Mouse (Mus musculus) CD4-positive, CD25-positive, alpha-beta regulatory T cell, adult 4 months (primary cell): Measurements from ENCODE around the gene Mymx. TPM values are rescaled to one million over a fixed set of nuclear protein-coding genes. Genes with fewer than 3 reads are reported as not detected.
A peak's percentile ranks its signal among the peaks of the same experiment; 100 is the strongest.
"Not testable (repeated sequence)": the region's sequence is repeated elsewhere in the genome, so short reads cannot be mapped to it uniquely, and the experiment has no call there.

Source experiments
- ATAC-seq: one replicate; pipeline ENCODE4 v1.8.0; 2017
- polyA plus RNA-seq, 2 experiments: library from polyadenylated mRNA; unstranded; fragments of 100-300 nt; shearing (Covaris generic); gene quantifications; one replicate each; pipeline ENCODE4 v1.2.1; 2017

The Mymx gene
- not detected for polyA plus RNA-seq

GRCm38 (mm10) chr17:45601877-45602304 is at the start of gene Mymx:
Gene Mymx, minus strand, starts transcription at chr17:45602102.
- no peak for ATAC-seq

DNA sequence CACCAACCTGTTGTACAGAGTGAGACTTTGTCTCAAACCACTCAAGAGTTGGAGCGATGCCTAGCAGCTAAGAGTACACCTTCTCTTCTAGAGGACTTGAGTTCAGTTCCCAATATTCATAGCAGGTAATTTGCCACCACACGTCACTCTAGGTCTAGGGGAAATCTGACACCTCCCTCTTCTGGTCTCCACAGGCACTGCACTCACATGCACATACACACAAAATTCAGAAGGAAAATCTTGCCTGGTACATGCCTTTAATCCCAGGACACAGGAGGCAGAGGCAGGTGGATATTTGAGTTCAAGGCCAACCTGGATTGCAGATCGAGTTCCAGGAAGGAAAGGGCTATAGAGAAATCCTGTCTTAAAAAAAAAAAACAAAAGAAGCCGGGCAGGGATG is 42.3 kb upstream of the Mymx start:
- ATAC-seq = no peak

DNA sequence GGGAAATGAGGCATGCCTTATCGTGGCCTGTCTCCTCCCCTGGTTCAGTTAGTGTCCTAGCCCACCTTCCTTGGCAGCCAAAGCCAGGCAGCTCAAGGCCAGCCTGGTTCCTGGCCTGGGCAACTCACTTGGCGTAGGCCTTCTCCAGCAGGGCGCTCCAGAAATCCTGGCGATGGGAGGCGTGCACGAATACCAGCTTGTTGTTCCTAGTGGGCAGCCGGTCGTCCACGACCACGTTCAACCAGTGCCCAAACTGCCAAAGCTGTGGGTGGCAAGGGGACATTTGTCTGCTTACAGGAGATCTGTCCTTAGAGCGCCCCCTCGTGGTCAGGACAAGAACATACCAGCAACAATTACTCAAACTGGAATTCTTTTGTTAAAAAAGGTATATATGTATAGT is 40.8 kb upstream of the Mymx start:
- peak; percentile 47 for ATAC-seq

DNA sequence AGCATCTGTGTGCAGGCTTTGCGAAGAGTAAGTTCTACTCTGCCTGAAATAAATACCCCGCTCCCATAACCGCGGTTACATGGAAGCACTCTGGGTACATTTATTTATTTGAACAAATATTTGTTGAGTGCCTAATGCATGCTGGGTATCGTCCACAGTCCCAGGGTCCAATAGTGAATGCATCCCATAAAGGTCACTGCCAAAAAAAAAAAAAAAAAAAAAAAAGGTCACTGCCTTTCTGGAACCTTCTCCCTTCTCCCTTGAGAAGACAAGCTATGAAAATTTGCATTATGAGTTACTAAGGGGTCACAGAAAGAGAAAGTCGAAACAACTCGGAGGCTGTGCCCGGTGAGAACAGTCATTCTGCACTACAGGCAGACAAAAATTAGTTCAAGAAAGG is 40.1 kb upstream of the Mymx start:
- ATAC-seq = no peak

DNA sequence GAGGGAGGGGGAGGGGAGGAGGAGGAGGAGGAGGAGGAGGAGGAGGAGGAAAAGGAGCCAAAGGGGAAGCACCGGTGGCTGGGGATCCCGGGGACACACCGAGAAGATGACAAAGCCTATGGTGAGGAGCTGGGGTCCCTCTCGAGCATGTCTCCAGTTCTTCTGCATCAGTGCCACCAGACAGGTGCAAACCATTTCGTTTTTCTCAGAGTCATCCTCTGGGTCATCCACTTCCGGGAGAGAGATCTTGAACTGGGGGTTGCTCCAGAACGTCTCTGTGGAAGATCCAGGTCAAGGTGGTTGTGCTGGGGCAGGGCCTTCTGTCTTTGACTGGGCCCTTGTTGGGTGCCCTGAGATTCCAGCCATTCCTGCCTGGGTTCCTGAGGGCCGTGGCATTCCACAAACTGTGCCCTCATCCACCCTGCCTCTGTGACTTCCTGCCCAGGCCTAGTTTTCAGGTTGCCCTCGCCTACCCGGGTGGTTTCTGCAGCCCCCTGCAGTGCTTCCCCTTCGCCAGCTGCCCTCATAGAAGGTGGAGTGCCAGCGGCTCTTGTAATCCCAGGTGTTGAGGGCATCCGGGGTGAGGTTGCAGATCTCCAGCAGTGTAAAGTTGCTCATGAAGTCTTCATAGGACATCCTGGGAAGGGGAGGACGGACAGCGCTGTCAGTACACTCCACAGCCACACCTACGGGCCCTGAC is 36.8 kb upstream of the Mymx start:
- no peak for ATAC-seq

DNA sequence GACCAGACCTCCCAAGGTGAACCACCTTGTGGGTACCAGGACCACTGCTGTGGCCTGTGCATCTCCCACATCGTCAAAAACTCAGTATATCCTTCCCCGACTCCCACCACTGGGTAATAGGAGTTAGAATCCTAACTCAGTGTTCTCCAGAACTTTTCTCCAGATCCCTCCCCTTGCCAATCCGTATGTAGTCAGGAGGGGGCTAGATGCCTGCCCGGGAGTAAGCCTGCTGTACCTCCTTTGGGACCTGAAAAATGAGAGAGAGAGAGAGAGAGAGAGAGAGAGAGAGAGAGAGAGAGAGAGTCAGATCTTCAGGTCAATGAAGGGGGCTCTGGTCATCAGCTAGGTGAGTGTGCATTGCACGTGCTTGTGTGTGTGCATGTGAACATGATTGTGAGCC is 32.1 kb upstream of the Mymx start:
- ATAC-seq = no peak

DNA sequence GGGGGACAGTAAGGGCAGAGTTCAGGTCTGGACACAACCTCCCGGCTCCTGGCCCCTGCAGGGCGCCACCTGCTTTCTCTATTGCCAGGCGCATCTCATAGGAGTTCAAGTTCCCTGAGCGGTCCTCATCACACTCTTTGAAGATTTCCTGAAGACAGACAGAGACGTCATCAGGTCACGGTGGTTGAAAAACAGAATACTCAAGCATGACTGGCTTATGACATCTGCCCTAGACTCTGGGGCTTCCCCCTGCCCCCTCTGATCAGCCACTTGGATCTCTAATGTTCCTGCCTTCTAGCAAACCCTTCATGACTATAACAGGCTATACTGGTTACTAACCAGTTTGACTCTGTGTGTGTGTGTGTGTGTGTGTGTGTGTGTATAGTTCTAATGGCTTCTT is 30.0 kb upstream of the Mymx start:
- ATAC-seq = peak; percentile 76

GRCm38 (mm10) chr17:45630992-45631391 is 29.1 kb upstream of the Mymx start:
- no peak for ATAC-seq

GRCm38 (mm10) chr17:45629861-45630694 is 28.2 kb upstream of the Mymx start:
- ATAC-seq = peak; percentile 27

GRCm38 (mm10) chr17:45628885-45629855 is 27.3 kb upstream of the Mymx start:
- no peak for ATAC-seq

DNA sequence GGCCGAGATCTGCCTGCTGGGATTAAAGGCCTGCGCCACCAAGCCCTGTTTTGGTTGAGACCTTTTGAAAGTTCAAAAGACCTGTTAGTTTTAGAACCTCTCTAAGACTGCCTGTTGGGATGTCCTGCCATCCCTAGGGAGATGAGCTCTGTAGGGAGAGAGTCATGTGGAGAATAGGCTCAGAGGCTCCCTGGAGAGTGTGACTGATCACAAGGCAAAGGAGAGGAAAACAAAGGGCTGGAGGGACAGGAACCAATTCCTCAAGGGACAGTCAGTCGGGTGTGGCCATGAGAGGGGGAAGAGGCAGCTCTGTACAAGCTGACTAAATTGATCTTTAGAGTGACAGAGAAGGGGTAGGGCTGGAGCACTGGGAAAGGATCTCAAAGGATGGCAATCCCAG is 26.3 kb upstream of the Mymx start:
- ATAC-seq = no peak

DNA sequence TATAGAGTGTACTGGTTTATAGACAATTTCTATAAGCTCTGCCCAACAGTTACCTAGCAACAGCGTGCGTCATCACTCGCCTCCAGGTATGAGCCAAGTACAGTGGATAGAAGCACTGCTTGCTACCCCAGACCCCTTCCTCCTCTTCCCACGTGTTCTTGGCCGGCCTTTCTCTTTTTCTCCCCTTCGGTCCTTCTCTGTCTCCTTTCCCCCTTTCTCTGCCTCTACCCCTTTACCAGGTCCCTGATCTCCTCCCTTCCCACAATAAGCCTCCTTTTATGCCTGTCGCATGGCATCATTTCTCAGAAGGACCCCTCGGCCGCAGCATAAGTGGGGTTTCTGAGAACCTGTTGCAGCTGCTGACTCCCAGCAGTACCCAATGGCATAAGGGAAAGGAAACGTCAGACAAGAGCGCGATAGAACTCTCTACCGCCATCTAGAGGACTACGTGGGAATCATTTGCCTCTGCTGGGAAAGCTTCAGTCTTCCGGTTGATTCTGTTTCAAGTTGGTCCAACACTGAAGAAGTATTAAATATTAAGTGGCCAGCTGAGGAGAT is 24.8 kb upstream of the Mymx start:
- ATAC-seq = peak; percentile 93

DNA sequence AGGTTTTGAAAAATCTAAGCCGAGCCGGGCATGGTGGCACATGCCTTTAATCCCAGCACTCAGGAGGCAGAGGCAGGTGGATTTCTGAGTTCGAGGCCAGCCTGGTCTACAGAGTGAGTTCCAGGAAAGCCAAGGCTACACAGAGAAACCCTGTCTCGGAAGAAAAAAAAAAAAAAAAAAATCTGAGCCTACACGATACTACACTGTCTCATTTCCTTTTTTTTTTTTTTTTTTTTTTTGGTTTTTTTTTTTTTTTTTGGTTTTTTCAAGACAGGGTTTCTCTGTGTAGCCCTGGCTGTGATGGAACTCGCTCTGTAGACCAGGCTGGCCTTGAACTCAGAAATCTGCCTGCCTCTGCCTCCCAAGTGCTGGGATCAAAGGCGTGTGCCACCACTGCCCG is 21.5 kb upstream of the Mymx start:
- not testable (repeated sequence) for ATAC-seq

GRCm38 (mm10) chr17:45619386-45620256 is 17.7 kb upstream of the Mymx start:
- ATAC-seq = peak; percentile 65

- peak; percentile 30 for ATAC-seq
Measured at GRCm38 (mm10) chr17:45618941-45619385, 17.1 kb upstream of the Mymx start.

GRCm38 (mm10) chr17:45617655-45618054 is 15.8 kb upstream of the Mymx start:
- no peak for ATAC-seq

DNA sequence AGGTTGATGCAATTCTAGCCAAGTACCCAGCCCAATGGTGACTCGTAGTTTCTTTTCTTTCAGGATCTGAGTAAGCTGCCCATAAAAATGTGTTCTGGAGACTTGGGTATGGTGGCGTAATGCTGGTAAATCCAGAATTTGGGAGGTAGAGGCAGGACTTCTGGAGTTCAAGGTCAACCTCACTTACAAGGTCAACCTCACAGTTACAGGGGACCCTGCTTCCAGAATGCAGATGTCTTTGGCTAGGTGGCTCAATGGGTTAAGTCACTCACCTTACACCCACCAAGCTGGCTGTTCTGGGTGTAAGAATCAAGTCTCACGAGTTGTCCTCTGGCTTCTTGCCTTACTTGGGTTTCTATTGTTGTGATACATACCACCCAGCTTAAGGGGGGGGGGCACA is 14.8 kb upstream of the Mymx start:
- no peak for ATAC-seq

DNA sequence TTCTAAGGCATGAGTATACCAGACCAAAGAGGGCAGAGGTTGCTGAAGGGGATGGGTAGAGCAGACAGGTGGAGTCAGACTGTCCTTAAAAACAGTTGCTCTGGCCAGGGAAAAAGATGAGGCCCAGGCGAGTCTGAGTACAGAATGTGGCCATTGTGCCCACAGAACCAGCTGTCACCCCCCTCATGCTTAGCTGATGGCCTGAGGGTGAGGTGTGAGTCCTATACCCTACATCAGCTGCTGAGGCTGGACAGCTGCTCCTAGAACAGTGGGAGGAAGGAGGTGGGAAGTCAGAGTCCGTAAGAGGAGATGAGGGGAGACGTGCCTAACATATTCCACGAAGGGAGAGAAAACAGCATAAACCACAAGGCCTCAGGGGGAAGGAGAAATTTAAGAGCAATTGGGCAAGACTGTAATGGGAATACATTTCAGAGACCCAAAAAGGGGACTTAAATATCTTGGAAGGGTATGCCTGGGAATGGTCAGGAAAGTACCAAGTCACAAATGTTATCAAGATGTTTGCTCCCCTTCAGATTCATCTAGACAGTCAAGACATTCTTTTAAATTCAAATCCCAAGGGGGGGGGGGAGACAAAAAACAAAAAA is 14.2 kb upstream of the Mymx start:
- no peak for ATAC-seq

DNA sequence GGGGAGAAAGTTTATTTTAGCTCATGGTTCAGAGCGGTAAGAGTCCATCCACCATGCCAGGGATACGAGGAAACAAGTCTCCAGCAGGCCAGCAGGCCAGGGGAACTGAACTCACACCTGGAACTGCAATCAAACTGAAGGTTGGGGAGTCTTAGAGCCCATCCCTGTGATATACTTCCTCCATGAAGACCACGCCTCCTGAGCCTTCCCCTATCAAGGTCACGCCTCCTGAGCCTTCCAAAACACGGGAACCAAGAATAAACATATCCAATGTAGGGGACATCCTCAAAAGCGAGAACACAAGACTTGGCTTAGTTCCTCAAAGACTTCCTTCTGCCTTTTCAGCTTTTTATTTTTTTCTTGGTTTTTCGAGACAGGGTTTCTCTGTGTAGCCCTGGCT is 11.0 kb upstream of the Mymx start:
- ATAC-seq = no peak

DNA sequence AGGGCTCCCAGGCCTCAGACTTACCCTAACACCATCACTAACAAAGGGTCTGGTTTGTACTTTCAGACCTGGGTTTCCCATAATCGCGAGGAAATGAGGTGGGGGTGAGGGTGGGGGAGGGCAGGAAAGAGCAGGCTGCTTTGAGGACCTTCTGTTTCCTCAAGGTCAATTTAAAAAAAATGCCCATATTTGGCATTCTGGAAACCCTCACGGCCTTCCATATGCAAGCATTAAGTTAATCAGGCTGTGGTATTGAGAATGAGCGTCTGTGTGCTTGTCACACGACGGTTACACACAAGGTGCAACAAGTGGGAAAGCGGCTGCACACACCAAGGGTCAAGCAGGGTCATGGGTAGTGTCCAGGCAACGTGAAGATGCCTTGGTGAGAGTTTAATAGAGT is 10.1 kb upstream of the Mymx start:
- no peak for ATAC-seq
